Mouse (Mus musculus): ENCODE data around the gene Capns1. TPM values are rescaled to one million over a fixed set of nuclear protein-coding genes. Genes with fewer than 3 reads are reported as not detected.
A peak's percentile ranks its signal among the peaks of the same experiment; 100 is the strongest.
"Not testable (repeated sequence)": the region's sequence is repeated elsewhere in the genome, so short reads cannot be mapped to it uniquely, and the experiment has no call there.

Gene Capns1
- 90.8 and 98.8 TPM in 2 replicates for polyA plus RNA-seq (2015; fragmentation: Nextera tagmentation; extraction: Ambion mirVana)

GRCm38 (mm10) chr7:30198481-30198971 is at the start of gene Capns1:
Capns1 (minus strand) TSS chr7:30198811.
- no peaks in the 10 kb centered on the region for H3K9me3 ChIP-seq (replicated peaks)
- ATAC-seq (replicated peaks; ENCODE audit: low FRiP score), result 0 out of 2 replicates have a peak, but pooled peaks have one; percentile 41
- H3K27me3 ChIP-seq, result no peaks in the 10 kb centered on the region
- peak within 1 kb of the TSS; percentile 84 for H3K27ac ChIP-seq
- H3K36me3 ChIP-seq, result no peaks in the 10 kb centered on the region
- H3K4me1 ChIP-seq, result peaks cover 43% of the 10 kb centered on the region
- no peak within 1 kb of the TSS for H3K9ac ChIP-seq
- peak within 1 kb of the TSS; percentile 35 for H3K4me2 ChIP-seq
- peak within 1 kb of the TSS; percentile 11; the same call in 1 of the 2 replicates for H3K4me3 ChIP-seq (replicated peaks)
- WGBS, result 8% methylated on average over 8 of the region's 8 CpGs

GRCm38 (mm10) chr7:30237374-30237773 is 38.8 kb upstream of the Capns1 start:
- WGBS, result 92% methylated on average over 3 of the region's 3 CpGs

GRCm38 (mm10) chr7:30235625-30236024 is 37.0 kb upstream of the Capns1 start, which contains the start of gene Ovol3:
Ovol3 (minus strand) TSS chr7:30235725.
- Histone ChIP-seq H3K27me3 (no peaks in the 10 kb centered on the region), H3K36me3 (peaks cover 27% of the 10 kb centered on the region), H3K4me1 (peaks cover 19% of the 10 kb centered on the region), H3K9ac (no peak within 1 kb of the TSS), H3K4me2 (no peak within 1 kb of the TSS), H3K9me3 (replicated peaks) (no peaks in the 10 kb centered on the region), H3K4me3 (replicated peaks) (no peak within 1 kb of the TSS), H3K27ac (no peak within 1 kb of the TSS)
- 92% methylated on average over 4 of the region's 4 CpGs for WGBS
- no peak for ATAC-seq (replicated peaks; ENCODE audit: low FRiP score)

More at GRCm38 (mm10) chr7:30237374-30237773, 38.8 kb upstream of the Capns1 start:
- H3K9me3 ChIP-seq (replicated peaks); H3K27me3 ChIP-seq; H3K9ac ChIP-seq; H3K4me2 ChIP-seq; H3K4me3 ChIP-seq (replicated peaks); H3K27ac ChIP-seq; ATAC-seq (replicated peaks; ENCODE audit: low FRiP score): not testable (repeated sequence)
- Histone ChIP-seq H3K36me3 (peaks cover 41% of the 10 kb centered on the region), H3K4me1 (peaks cover 13% of the 10 kb centered on the region)

- H3K27me3 ChIP-seq, result no peaks in the 10 kb centered on the region
- 92% methylated on average over 8 of the region's 8 CpGs for WGBS
- H3K27ac ChIP-seq, result no peak overlapping the region
- no peak overlapping the region for H3K4me3 ChIP-seq (replicated peaks)
- no peaks in the 10 kb centered on the region for H3K9me3 ChIP-seq (replicated peaks)
- H3K4me2 ChIP-seq, result no peak overlapping the region
- peaks cover 22% of the 10 kb centered on the region for H3K4me1 ChIP-seq
- H3K9ac ChIP-seq, result no peak overlapping the region
- peaks cover 30% of the 10 kb centered on the region for H3K36me3 ChIP-seq
- ATAC-seq (replicated peaks; ENCODE audit: low FRiP score), result no peak
Measured at GRCm38 (mm10) chr7:30235091-30235490, 36.5 kb upstream of the Capns1 start.

GRCm38 (mm10) chr7:30234276-30234858 is 35.8 kb upstream of the Capns1 start:
- Histone ChIP-seq H3K27ac (no peak overlapping the region), H3K4me3 (replicated peaks) (no peak overlapping the region), H3K27me3 (no peaks in the 10 kb centered on the region), H3K9ac (no peak overlapping the region), H3K36me3 (peaks cover 30% of the 10 kb centered on the region), H3K9me3 (replicated peaks) (no peaks in the 10 kb centered on the region), H3K4me2 (no peak overlapping the region), H3K4me1 (peaks cover 22% of the 10 kb centered on the region)
- ATAC-seq (replicated peaks; ENCODE audit: low FRiP score), result no peak
- WGBS, result 87% methylated on average over 15 of the region's 15 CpGs

GRCm38 (mm10) chr7:30233387-30233786 is 34.8 kb upstream of the Capns1 start:
- peaks cover 37% of the 10 kb centered on the region for H3K36me3 ChIP-seq
- 88% methylated on average over 20 of the region's 20 CpGs for WGBS
- peak overlapping the region; percentile 84 for H3K4me2 ChIP-seq
- no peaks in the 10 kb centered on the region for H3K27me3 ChIP-seq
- peak overlapping the region; percentile 83 for H3K4me3 ChIP-seq (replicated peaks)
- no peak overlapping the region for H3K27ac ChIP-seq
- no peak overlapping the region for H3K9ac ChIP-seq
- H3K9me3 ChIP-seq (replicated peaks), result no peaks in the 10 kb centered on the region
- peaks cover 22% of the 10 kb centered on the region for H3K4me1 ChIP-seq
- no peak for ATAC-seq (replicated peaks; ENCODE audit: low FRiP score)

GRCm38 (mm10) chr7:30232631-30233148 is 34.1 kb upstream of the Capns1 start:
- no peaks in the 10 kb centered on the region for H3K27me3 ChIP-seq
- peak overlapping the region; percentile 77 for H3K9ac ChIP-seq
- peak; percentile 41 for ATAC-seq (replicated peaks; ENCODE audit: low FRiP score)
- peaks cover 44% of the 10 kb centered on the region for H3K36me3 ChIP-seq
- peaks cover 22% of the 10 kb centered on the region for H3K4me1 ChIP-seq
- peak overlapping the region; percentile 97 for H3K27ac ChIP-seq
- H3K4me3 ChIP-seq (replicated peaks), result peak overlapping the region; percentile 83
- H3K4me2 ChIP-seq, result peak overlapping the region; percentile 84
- 4% methylated on average over 24 of the region's 24 CpGs for WGBS
- no peaks in the 10 kb centered on the region for H3K9me3 ChIP-seq (replicated peaks)

GRCm38 (mm10) chr7:30231669-30232454 is 33.3 kb upstream of the Capns1 start, which contains the start of the genes Polr2i and Tbcb:
Polr2i (plus strand) TSS chr7:30231948.
Tbcb (minus strand) TSS chr7:30232272.
- Histone ChIP-seq H3K36me3 (peaks cover 53% of the 10 kb centered on the region), H3K9me3 (replicated peaks) (no peaks in the 10 kb centered on the region), H3K27me3 (no peaks in the 10 kb centered on the region), H3K4me2 (peak within 1 kb of the TSS; percentile 84), H3K4me3 (replicated peaks) (peak within 1 kb of the TSS; percentile 83), H3K4me1 (peaks cover 22% of the 10 kb centered on the region), H3K27ac (peak within 1 kb of the TSS; percentile 97), H3K9ac (peak within 1 kb of the TSS; percentile 77)
- peak; percentile 94 for ATAC-seq (replicated peaks; ENCODE audit: low FRiP score)
- WGBS, result under 1% methylated on average over 67 of the region's 67 CpGs

GRCm38 (mm10) chr7:30231328-30231668 is 32.7 kb upstream of the Capns1 start:
- H3K9me3 ChIP-seq (replicated peaks), result no peaks in the 10 kb centered on the region
- WGBS, result under 1% methylated on average over 16 of the region's 16 CpGs
- no peak; the same call in 1 of the 2 replicates for ATAC-seq (replicated peaks; ENCODE audit: low FRiP score)

GRCm38 (mm10) chr7:30224206-30224605 is 25.6 kb upstream of the Capns1 start:
- Histone ChIP-seq H3K27me3 (no peaks in the 10 kb centered on the region), H3K9ac (no peak overlapping the region), H3K4me1 (peaks cover 7% of the 10 kb centered on the region; the same call in 1 of the 2 replicates), H3K36me3 (peaks cover 64% of the 10 kb centered on the region), H3K4me2 (no peak overlapping the region), H3K4me3 (replicated peaks) (no peak overlapping the region), H3K9me3 (replicated peaks) (no peaks in the 10 kb centered on the region), H3K27ac (no peak overlapping the region)
- WGBS, result 93% methylated on average over 12 of the region's 12 CpGs
- no peak for ATAC-seq (replicated peaks; ENCODE audit: low FRiP score)

More at GRCm38 (mm10) chr7:30231328-30231668, 32.7 kb upstream of the Capns1 start:
- H3K27me3 ChIP-seq, result no peaks in the 10 kb centered on the region
- H3K27ac ChIP-seq, result peak overlapping the region; percentile 97
- peak overlapping the region; percentile 84 for H3K4me2 ChIP-seq
- H3K4me3 ChIP-seq (replicated peaks), result peak overlapping the region; percentile 83
- peaks cover 22% of the 10 kb centered on the region for H3K4me1 ChIP-seq
- peak overlapping the region; percentile 53 for H3K9ac ChIP-seq
- H3K36me3 ChIP-seq, result peaks cover 58% of the 10 kb centered on the region

GRCm38 (mm10) chr7:30222205-30222604 is 23.6 kb upstream of the Capns1 start:
- H3K9ac ChIP-seq, result no peak overlapping the region
- no peaks in the 10 kb centered on the region for H3K27me3 ChIP-seq
- H3K4me2 ChIP-seq, result no peak overlapping the region
- H3K4me3 ChIP-seq (replicated peaks), result no peak overlapping the region
- H3K27ac ChIP-seq, result no peak overlapping the region
- peaks cover 11% of the 10 kb centered on the region; the same call in 1 of the 2 replicates for H3K4me1 ChIP-seq
- H3K36me3 ChIP-seq, result peaks cover 46% of the 10 kb centered on the region
- 90% methylated on average over 5 of the region's 5 CpGs for WGBS
- no peak for ATAC-seq (replicated peaks; ENCODE audit: low FRiP score)
- H3K9me3 ChIP-seq (replicated peaks), result no peaks in the 10 kb centered on the region

GRCm38 (mm10) chr7:30221433-30221832 is 22.8 kb upstream of the Capns1 start:
- Histone ChIP-seq H3K27ac (no peak overlapping the region), H3K9me3 (replicated peaks) (no peaks in the 10 kb centered on the region), H3K4me2 (no peak overlapping the region), H3K36me3 (peaks cover 38% of the 10 kb centered on the region), H3K27me3 (no peaks in the 10 kb centered on the region), H3K9ac (no peak overlapping the region), H3K4me3 (replicated peaks) (no peak overlapping the region), H3K4me1 (peaks cover 17% of the 10 kb centered on the region)
- ATAC-seq (replicated peaks; ENCODE audit: low FRiP score), result no peak
- WGBS, result 87% methylated on average over 3 of the region's 3 CpGs
